Mouse (Mus musculus): ENCODE measurements around the gene Uspl1.

Gene Uspl1

DNA sequence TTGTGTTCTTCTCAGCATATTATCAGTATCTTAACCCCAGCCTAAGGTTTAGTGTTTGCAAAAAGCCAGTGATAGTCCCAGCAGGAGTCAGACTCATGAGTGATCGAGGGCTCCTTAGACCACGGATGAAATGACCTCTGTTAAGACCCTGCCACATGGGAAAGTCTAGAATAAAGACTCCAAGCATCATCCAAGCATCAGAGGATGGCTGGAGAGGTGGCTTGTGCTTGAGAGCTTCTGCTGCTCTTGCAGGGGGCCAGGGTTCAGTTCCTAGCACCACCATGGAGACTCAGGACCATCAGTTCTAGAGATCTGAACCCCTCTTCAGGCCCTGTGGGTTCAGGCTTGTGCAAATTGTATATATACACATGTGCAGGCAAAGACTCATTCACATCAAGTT is 16.1 kb upstream of the Uspl1 start:
- DNase-seq (ENCODE audit: extremely low read depth, low read depth) = no peak

DNA sequence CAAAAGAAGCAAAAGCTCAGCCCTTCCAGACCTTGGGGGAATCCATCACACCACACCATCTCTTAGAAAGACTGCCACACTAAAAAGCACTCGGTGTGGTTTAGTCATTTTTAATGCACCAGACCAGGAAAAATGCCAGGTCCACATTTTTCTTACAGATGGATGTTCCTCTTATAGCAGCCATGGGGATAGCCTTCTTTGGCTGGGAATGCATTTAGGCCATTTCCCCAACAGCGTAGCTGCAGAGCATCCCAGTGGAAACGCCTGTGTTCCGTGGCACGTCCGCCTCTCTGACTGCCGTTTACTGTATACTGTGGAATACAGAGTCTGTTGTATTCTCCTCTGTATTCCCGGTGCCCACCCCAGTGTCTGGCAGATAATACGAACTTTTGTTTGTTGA is 15.3 kb upstream of the Uspl1 start:
- DNase-seq (ENCODE audit: extremely low read depth, low read depth) = no peak

GRCm38 (mm10) chr5:149170841-149171588 is 13.1 kb upstream of the Uspl1 start:
- no peak for DNase-seq (ENCODE audit: extremely low read depth, low read depth)

DNA sequence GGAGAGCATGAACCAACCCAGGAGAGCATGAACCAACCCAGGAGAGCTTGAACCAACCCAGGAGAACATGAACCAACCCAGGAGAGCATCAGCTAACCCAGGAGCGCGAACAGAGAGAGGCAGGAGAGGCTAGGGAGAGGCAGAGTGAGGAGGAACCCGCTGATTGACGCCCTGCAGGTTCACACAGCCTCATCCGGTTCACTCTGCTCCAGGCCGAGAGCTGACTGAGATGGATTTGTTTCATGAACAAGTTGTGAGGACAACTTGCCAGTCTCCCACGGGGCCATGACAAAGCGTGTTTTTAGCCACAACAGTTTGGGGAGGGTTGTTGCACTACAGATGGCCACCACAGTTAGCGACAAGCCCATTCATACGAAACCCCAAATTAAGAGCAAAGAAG is 11.9 kb upstream of the Uspl1 start:
- DNase-seq (ENCODE audit: extremely low read depth, low read depth) = no peak

GRCm38 (mm10) chr5:149174527-149174926 is 9.6 kb upstream of the Uspl1 start:
- no peak for DNase-seq (ENCODE audit: extremely low read depth, low read depth)

DNA sequence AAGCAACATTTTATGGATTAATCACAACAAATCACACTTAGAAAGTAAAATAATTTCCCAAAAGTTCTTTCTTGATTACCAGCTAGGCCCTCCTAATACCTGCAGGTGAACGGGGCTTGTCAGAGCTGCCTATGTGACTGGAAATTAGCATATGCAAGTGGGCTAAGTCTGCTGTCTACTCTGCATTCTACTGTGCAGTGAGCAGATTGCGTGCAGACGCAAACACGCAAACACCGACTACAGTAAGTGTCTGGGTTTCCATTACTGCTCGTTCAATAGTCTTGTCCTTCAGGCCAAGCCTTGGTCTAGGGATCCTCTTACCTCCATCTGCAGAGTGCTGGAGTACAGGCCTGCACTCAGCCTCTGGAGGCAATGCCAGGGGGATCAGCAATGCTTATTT is 8.4 kb upstream of the Uspl1 start:
- DNase-seq (ENCODE audit: extremely low read depth, low read depth) = no peak

GRCm38 (mm10) chr5:149178095-149178494 is 6.1 kb upstream of the Uspl1 start:
- DNase-seq (ENCODE audit: extremely low read depth, low read depth) = no peak

GRCm38 (mm10) chr5:149179826-149180225 is 4.3 kb upstream of the Uspl1 start:
- no peak for DNase-seq (ENCODE audit: extremely low read depth, low read depth)

DNA sequence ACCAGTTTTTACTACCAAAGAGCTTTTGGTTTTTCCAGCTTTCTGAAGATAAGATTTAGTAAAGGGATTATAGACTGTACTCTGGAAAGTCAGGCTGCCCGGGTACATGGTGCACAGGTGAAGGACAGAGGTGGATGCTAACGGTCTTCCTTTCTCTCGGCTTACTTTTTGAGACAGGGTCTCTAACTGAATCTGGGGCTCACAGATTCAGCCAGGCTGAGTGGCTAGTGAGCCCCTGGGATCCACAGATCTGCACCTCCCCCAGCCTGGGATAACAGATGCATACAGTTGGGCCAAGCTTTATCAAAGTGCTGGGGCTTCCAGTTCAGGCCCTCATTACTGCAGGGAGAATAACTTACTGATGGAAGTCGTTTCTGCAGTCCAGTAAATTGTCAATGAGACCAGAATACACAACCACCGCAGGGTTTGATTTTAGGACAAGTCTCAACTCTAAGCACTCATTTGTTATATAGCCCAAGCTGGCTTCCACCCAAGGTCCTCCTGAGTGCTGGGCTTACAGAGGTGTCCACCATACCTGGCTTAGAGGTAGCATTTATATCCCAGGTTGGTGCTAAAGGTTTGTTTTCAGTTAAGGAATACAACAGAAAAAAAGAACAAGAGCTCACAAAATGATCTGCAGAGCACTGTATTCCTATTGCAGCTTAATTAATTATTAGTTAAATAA is 1.8 kb upstream of the Uspl1 start:
- no peak for DNase-seq (ENCODE audit: extremely low read depth, low read depth)

DNA sequence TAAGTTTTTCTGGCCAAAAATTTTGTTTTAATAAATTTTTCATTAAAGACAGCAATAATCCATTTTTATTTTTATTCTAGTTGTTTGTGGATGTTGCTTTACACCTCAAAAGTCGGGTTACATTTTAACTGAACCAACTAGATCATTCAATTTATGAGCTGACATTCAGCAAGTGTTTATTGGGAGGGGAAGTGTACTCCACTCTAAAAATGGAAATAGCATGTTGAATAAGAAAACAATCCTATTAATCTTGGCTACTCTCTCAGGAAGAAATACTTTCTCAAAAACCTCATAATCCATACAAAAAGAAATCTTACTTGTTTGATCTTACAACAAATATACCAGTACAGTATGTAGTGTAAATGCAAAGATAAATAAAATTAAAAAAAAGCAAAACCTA is 1.0 kb upstream of the Uspl1 start:
- no peak for DNase-seq (ENCODE audit: extremely low read depth, low read depth)

DNA sequence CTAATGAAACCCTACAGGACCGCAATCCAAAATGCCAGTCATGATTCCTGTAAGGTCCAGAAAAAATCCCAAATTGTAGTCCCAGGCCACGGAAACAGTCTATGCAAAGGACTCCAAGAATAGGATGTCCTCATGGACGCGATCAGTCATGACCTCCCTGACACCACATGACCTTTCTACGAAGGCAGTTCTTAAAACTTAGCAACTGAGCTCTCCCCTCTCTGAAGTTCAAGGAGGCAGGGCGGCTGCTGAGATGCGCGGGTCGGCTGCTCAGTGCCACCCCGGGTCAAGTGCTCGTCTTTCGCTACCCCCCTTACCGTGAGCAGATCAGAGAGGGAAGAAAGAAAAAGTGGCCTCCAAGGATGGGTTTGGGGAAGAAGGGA is 438 bp upstream of the Uspl1 start:
- peak; percentile 72 for DNase-seq (ENCODE audit: extremely low read depth, low read depth)

DNA sequence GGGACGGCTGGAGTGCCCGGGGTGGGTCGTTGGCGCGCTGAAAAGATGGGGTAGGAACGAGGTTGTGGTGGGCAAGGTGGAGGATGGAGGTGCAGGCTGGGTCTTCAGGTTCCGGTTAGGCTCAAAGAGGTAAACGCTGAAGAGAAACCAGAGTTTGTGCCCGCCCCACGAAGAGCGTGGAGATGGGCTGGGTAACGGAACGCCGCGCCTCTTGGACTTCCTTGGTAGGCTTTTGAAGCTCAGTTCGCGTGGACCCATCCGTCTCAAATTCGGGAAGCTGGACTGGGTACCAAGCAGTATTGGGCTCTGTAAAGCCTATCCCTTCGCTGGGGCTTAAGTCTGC is 665 bp downstream of the Uspl1 start:
- peak; percentile 39 for DNase-seq (ENCODE audit: extremely low read depth, low read depth)

DNA sequence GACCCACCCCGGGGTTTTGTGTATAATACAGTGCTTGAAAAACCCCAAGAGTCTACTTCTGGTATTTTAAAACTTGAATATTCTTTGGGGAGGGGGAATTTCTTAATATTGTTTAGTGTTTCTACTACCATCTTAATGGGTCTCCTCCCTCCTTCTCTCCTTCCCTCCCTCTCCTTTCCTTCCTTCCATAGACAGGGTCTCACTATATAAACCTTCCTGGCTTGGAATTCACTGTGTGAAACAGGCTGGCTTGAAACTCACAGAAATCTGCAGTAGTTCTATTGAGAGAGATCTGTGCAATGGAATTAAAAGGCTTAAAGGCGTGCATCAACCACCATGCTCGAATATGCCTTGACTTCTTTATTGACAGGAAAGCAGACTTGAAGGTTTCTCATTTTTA is 1.7 kb downstream of the Uspl1 start:
- no peak for DNase-seq (ENCODE audit: extremely low read depth, low read depth)

DNA sequence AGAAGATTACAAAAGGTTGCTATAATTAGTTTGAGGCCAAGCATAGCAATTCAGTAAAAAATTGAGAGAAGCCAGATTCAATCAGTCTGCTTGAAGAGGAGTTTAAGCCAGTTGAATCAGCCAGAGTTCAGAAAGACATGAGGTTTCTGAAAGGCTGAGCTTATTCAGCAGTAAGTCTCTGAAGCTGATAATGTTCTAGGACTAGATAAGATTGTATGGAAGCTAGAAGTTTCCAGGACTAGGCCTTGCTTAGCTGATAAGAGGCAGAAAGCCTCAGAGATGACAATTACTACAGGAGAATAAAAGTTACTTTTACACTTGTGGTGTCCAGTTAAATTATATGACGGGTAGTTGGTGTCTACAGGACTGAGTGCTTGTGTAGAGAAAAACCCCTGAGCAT is 6.0 kb downstream of the Uspl1 start:
- DNase-seq (ENCODE audit: extremely low read depth, low read depth) = no peak

- DNase-seq (ENCODE audit: extremely low read depth, low read depth) = no peak
These were observed 12.5 kb downstream of the Uspl1 start for GRCm38 (mm10) chr5:149196611-149197010.

- no peak for DNase-seq (ENCODE audit: extremely low read depth, low read depth)
These were observed 14.6 kb downstream of the Uspl1 start for GRCm38 (mm10) chr5:149198782-149199181.

- no peak for DNase-seq (ENCODE audit: extremely low read depth, low read depth)
These were observed 18.8 kb downstream of the Uspl1 start for GRCm38 (mm10) chr5:149202941-149203340.

DNA sequence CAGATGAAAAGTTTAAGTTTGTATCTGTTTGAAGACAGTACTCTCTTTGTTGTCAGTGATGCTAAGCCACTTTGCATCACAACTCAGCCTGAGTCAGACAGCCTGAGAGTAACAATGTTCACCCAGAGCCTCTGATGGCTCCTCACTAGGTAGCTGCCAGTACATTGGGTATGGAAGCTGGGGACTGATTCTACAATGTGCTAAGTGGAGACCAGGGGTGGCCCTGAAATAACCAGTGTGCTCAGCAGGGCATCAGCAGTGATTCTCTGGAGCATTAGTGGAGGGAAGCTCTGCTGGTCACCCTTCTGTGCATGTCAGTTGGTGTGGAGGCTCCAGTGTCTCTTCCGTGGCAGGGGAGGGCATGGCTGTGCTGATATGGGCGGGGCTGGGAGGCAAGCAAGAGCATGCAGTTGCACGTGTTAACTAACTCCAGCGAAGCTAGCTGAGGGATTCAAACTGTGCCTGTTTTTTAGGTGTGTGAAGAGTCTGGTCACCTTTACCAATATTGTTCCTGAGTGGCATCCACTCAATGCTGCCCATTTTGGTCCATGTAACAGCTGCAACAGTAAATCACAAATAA is 19.7 kb downstream of the Uspl1 start:
- DNase-seq (ENCODE audit: extremely low read depth, low read depth) = no peak

- no peak for DNase-seq (ENCODE audit: extremely low read depth, low read depth)
These were observed 20.7 kb downstream of the Uspl1 start for GRCm38 (mm10) chr5:149204822-149205221.

GRCm38 (mm10) chr5:149205265-149205664 is 21.1 kb downstream of the Uspl1 start:
- DNase-seq (ENCODE audit: extremely low read depth, low read depth) = no peak

GRCm38 (mm10) chr5:149206286-149206685 is 22.1 kb downstream of the Uspl1 start:
- DNase-seq (ENCODE audit: extremely low read depth, low read depth) = no peak

GRCm38 (mm10) chr5:149207661-149208060 is 23.5 kb downstream of the Uspl1 start:
- no peak for DNase-seq (ENCODE audit: extremely low read depth, low read depth)

DNA sequence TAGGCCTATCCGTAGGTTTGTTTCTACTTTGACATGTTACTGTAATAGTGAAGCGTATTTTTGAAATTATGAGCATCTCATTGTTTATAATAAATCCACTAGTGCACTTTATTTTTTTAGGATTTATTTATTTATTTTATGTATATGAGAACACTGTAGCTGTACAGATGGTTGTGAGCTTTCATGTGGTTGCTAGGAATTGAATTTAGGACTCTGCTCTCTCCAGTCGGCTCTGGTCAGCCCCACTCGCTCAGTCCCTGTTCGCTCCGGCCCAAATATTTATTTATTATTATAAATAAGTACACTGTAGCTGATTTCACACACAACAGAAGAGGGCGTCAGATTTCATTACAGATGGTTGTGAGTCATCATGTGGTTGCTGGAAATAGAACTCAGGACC is 24.6 kb downstream of the Uspl1 start:
- no peak for DNase-seq (ENCODE audit: extremely low read depth, low read depth)

All from MEL-GATA-1-ER (cell line).